Mouse (Mus musculus) intestine, postnatal 0 days (tissue): ENCODE data around the gene Dlg2. TPM values are rescaled to one million over a fixed set of nuclear protein-coding genes. Genes with fewer than 3 reads are reported as not detected.

Source experiments
- ATAC-seq: fragments of 200-750 bp; cut with Nextera tagmentation; 2 replicates; pipeline ENCODE4 v1.8.0; 2017; ENCODE audit warnings: mild to moderate bottlenecking, moderate TSS enrichment, moderate library complexity
- H3K27ac ChIP-seq: fragments of 300-500 bp; sonication (generic); 2 replicates; pipeline ENCODE4 v1.5.1; 2014; ENCODE audit warnings: mild to moderate bottlenecking, low read depth, low read length, moderate library complexity
- H3K27me3 ChIP-seq: fragments of 300-500 bp; sonication (generic); replicated peaks from 2 replicates; pipeline ENCODE4 v1.6.1; 2014; ENCODE audit warnings: low read length, mixed read lengths; ENCODE audit not compliant: control insufficient read depth, insufficient read depth
- H3K36me3 ChIP-seq: fragments of 300-500 bp; sonication (generic); 2 replicates; pipeline ENCODE4 v1.6.1; 2014; ENCODE audit warnings: mild to moderate bottlenecking, moderate library complexity; ENCODE audit not compliant: control insufficient read depth, insufficient read depth
- H3K4me1 ChIP-seq: fragments of 300-500 bp; sonication (generic); replicated peaks from 2 replicates; pipeline ENCODE4 v1.6.1; 2014; ENCODE audit warnings: antibody characterized with exemption, low read length, mixed read lengths; ENCODE audit not compliant: control insufficient read depth, insufficient read depth
- H3K4me2 ChIP-seq: fragments of 300-500 bp; sonication (generic); replicated peaks from 2 replicates; pipeline ENCODE4 v1.6.1; 2014; ENCODE audit warnings: low read depth, mild to moderate bottlenecking, moderate library complexity
- H3K4me3 ChIP-seq: fragments of 300-500 bp; sonication (generic); 2 replicates; pipeline ENCODE4 v1.5.1; 2014; ENCODE audit warnings: low read depth, low read length
- H3K9ac ChIP-seq: fragments of 300-500 bp; sonication (generic); 2 replicates; pipeline ENCODE4 v1.6.1; 2014; ENCODE audit warnings: mild to moderate bottlenecking, low read depth, low read length
- H3K9me3 ChIP-seq: fragments of 300-500 bp; sonication (generic); 2 replicates; pipeline ENCODE4 v1.6.1; 2016; ENCODE audit warnings: mixed run types; ENCODE audit not compliant: control insufficient read depth
- CTCF ChIP-seq: sonication (generic); IDR thresholded peaks from 2 replicates; pipeline ENCODE4 v1.5.1; 2016; ENCODE audit warnings: low read depth, mild to moderate bottlenecking, control low read depth, antibody characterized with exemption, moderate library complexity
- WGBS: fragments of 180-500 bp; shearing (Covaris S2); extraction: QIAGEN DNeasy Blood & Tissue Kit; methylation state at CpG from one replicate; pipeline ENCODE4 v1.1.7; 2014; 5-methylcytosine and 5-hydroxymethylcytosine counted together
- polyA plus RNA-seq: library from polyadenylated mRNA; unstranded; fragments of >200 nt; fragmentation: Nextera tagmentation; extraction: Ambion mirVana; gene quantifications from 2 replicates; pipeline ENCODE4 v1.2.1, GENCODE M21; 2015

Gene Dlg2
- polyA plus RNA-seq, 1 experiment from 2014 or later = 1.1 TPM

DNA sequence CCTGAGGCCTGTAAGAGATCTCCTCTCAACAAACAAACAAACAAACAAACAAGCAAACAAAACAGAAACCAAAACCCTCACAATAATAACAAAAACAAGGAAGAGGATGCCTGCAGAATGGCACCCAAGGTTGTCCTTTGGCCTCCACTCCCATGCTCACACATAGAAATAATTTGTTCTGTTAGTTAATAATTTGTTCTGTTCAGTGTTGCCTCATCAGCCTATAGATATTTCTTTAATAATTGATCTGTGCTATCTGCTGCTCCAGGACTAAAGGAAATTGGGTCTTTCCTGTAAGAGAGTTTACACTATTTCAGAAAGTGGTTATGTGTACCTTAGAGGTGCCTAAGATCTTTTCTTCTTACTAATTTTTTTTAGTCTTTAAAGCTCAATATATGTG is 1741.7 kb downstream of the Dlg2 start:
- Histone ChIP-seq H3K9me3 (no peaks in the 10 kb centered on the region), H3K27ac (no peak overlapping the region), H3K4me2 (no peak overlapping the region), H3K4me3 (no peak overlapping the region), H3K36me3 (no peaks in the 10 kb centered on the region), H3K4me1 (no peaks in the 10 kb centered on the region), H3K27me3 (no peaks in the 10 kb centered on the region), H3K9ac (no peak overlapping the region)
- peak; percentile 56; the same call in 1 of the 2 replicates for ATAC-seq
- TF ChIP-seq CTCF = no peak

DNA sequence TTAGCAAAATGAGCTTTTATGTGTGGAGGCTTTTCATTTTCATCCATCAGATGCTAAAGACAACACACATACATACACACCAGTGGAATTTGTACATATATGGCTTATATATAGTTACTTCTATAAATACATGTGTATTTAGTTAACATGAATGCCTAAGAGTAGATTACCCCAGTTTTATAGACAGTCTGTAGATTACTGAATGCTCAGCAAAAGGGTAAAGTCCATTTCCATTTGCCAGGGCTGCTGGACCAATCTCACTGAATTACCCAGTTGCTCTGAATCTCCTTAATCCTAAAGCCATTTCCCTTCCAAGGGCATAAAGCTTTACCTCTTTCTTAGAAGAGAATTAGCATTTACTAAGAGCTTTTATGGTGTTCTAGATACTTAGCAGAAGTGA is 1744.1 kb downstream of the Dlg2 start:
- ATAC-seq = peak; percentile 85
- H3K27me3 ChIP-seq = no peaks in the 10 kb centered on the region

DNA sequence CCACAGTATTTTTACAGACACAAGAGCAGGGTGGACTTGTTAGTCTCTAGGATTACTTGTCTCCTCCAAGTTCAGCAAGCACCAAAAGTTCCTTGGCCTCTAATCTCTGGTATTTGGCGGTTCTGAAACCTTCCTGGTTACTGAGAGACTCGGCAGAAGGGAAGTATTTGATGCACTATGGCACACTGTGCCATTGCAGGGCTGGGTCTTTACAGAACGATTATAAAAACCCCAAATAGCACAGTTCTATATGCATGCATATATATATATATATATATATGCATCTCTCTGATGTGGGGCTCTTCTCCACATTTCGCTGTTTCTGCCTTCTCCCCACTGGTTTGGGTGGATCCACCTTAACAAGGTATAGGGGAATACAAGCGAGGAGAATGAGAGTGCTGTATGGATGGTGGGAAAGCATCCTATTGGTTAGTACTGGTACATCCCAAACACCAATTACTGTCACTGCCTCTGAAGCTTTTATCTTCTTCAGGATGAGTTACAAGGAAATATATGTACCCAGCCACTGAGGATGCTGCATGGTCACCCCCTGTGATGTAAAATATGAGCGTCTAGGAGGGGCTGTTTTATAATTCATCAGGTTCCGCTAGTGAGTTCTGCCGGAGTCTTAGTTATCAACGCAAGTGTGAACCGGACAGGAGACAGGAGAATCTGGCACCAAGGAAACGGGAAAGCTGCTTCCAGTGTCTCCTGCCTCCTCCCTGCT is 1758.2 kb downstream of the Dlg2 start:
- Histone ChIP-seq H3K27ac (no peak overlapping the region), H3K4me3 (no peak overlapping the region), H3K4me1 (no peaks in the 10 kb centered on the region), H3K4me2 (no peak overlapping the region), H3K27me3 (no peaks in the 10 kb centered on the region), H3K36me3 (no peaks in the 10 kb centered on the region), H3K9me3 (no peaks in the 10 kb centered on the region), H3K9ac (no peak overlapping the region)
- ATAC-seq = no peak
- WGBS = 70% methylated on average over 11 of the region's 11 CpGs
- TF ChIP-seq CTCF = no peak

More for the DNA sequence above, 1744.1 kb downstream of the Dlg2 start:
- no peak overlapping the region for H3K9ac ChIP-seq
- H3K9me3 ChIP-seq = no peaks in the 10 kb centered on the region
- H3K27ac ChIP-seq = no peak overlapping the region
- H3K4me2 ChIP-seq = no peak overlapping the region
- TF ChIP-seq CTCF = no peak
- no peaks in the 10 kb centered on the region for H3K36me3 ChIP-seq
- no peak overlapping the region for H3K4me3 ChIP-seq
- H3K4me1 ChIP-seq = no peaks in the 10 kb centered on the region

DNA sequence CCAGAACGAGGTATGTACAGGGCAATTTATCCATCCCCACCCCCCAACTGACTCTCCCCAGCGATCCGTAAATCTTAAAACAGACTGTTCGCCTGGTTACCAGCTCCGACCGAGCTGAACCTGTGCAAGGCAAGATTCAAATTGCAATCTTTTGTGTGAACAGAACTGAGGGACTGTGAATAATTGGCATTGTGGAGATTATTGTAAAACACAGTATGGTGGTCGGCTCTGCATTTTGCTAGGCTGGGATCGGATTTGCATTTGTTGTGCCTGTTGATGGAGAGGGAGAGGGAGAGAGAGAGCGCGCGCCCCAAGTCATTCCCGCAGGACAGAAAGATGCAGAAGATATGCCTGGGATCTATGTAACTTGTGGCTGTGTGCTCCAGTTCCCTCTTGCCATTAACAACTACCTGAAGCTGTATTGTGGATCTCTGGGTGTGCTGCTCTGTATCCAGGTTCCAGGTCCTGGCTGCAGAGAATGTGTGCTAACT is 1759.1 kb downstream of the Dlg2 start:
- Histone ChIP-seq H3K36me3 (no peaks in the 10 kb centered on the region), H3K9ac (no peak overlapping the region), H3K9me3 (no peaks in the 10 kb centered on the region), H3K4me2 (no peak overlapping the region), H3K4me3 (no peak overlapping the region), H3K27me3 (no peaks in the 10 kb centered on the region), H3K27ac (no peak overlapping the region), H3K4me1 (no peaks in the 10 kb centered on the region)
- no peak for TF ChIP-seq CTCF
- ATAC-seq = no peak
- 58% methylated on average over 12 of the region's 12 CpGs for WGBS

DNA sequence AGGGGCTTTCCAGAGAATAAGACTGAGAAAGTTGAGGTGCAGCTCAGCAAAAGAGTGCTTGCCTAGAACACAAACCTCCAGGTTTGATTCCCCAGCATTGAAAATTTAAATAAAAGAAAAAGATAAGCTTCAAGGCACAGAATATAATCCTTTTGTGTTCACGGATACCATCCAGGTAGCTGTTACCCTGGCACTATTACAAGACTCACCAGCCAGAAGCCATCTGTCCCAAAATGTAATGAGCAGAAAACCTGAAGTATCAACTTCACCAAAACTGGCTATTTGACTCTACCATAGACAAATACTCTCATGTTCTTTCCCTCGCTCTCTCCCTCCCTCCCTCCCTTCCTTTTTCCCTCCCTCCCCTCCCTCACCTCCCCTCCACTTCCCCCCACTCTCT is 1764.4 kb downstream of the Dlg2 start:
- TF ChIP-seq CTCF = no peak
- no peak overlapping the region for H3K27ac ChIP-seq
- 87% methylated on average over 2 of the region's 2 CpGs for WGBS

DNA sequence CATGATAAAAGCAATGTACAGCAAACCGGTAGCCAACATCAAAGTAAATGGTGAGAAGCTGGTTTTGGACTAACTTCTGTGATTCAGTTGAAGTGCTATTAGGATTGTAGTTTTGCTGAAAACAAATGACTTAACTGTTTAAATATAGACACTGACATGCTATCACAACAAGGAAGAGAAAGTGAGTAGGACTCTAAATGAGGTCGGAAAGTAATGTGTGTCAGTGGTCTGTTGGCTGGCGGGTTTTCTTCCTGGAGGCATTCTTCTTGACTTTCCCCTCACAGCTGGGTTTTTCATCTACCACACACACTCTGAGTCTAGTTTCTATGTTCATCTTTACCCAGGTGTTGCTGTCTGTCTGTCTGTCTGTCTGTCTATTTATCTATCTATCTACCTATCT is 1771.1 kb downstream of the Dlg2 start:
- Histone ChIP-seq H3K9ac (no peak overlapping the region), H3K27ac (no peak overlapping the region), H3K27me3 (no peaks in the 10 kb centered on the region), H3K4me3 (no peak overlapping the region), H3K4me2 (no peak overlapping the region), H3K9me3 (no peaks in the 10 kb centered on the region), H3K36me3 (no peaks in the 10 kb centered on the region), H3K4me1 (no peaks in the 10 kb centered on the region)
- no peak for TF ChIP-seq CTCF
- 92% methylated on average over 3 of the region's 3 CpGs for WGBS
- no peak for ATAC-seq

More for the DNA sequence above, 1764.4 kb downstream of the Dlg2 start:
- Histone ChIP-seq H3K36me3 (no peaks in the 10 kb centered on the region), H3K27me3 (no peaks in the 10 kb centered on the region), H3K4me2 (no peak overlapping the region), H3K4me3 (no peak overlapping the region), H3K9me3 (no peaks in the 10 kb centered on the region), H3K9ac (no peak overlapping the region), H3K4me1 (no peaks in the 10 kb centered on the region)
- ATAC-seq = no peak
